Mouse (Mus musculus): ENCODE data around the gene Armh1.

- TF ChIP-seq CTCF (IDR thresholded peaks at IDR 0.05; ENCODE audit: borderline replicate concordance, control insufficient read depth, extremely low read depth, insufficient read depth, low read length, poor library complexity) (no peak), POLR2A (IDR thresholded peaks at IDR 0.05; ENCODE audit: control insufficient read depth, extremely low read depth, insufficient read depth, low read length, poor library complexity) (no peak)
Measured at GRCm38 (mm10) chr4:117240867-117241266, 11.1 kb downstream of the Armh1 start.
